Mouse (Mus musculus): Measurements from ENCODE around the gene Pcsk1n.
"Not testable (repeated sequence)": the region's sequence is repeated elsewhere in the genome, so short reads cannot be mapped to it uniquely, and the experiment has no call there.

The Pcsk1n gene

GRCm38 (mm10) chrX:7919601-7920383, at the start of gene Pcsk1n:
Gene Pcsk1n, plus strand, starts transcription at chrX:7919822.
- peak; percentile 58 to 71 for DNase-seq

DNA sequence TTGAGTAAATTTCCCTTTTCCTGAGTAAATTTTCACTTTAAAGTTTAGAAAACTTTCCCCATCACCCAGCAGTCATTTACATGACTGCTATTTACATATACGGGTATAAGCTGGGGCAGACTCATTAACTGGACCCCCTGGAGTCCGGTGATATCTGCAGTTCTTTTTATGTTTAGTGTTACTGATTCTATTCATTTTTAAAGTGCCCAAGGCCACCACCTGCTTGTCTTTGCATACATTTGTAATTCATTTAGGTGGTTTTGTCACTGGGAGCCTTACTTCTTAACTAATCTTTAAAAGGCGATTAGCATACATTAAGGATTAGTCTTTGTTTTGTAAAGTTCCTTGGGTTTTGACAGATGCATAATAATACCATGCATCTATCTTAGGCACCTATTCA, 49.8 kb upstream of the Pcsk1n start:
- DNase-seq = no peak

GRCm38 (mm10) chrX:7878007-7878419, 41.6 kb upstream of the Pcsk1n start, which contains the start of gene Pim2:
Gene Pim2, plus strand, starts transcription at chrX:7878262.
- peak; percentile 82 to 87 for DNase-seq

DNA sequence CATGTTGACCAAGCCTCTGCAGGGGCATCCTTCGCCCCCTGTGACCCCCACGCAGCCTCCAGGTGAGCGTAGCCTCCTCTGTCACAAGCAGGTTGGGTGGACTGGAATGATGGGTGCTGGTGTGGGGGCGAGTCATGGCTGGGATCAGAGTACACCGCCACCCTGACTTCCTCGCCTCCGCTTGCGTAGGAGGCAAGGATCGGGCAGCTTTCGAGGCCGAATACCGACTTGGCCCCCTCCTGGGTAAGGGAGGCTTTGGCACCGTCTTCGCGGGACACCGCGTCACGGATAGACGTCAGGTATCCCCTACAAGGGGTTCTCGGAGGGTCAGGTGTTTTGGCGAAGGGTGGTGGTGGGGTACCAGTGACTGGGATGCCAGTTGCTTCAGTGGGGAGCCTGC, 41.1 kb upstream of the Pcsk1n start:
- DNase-seq = peak; percentile 33 to 38

DNA sequence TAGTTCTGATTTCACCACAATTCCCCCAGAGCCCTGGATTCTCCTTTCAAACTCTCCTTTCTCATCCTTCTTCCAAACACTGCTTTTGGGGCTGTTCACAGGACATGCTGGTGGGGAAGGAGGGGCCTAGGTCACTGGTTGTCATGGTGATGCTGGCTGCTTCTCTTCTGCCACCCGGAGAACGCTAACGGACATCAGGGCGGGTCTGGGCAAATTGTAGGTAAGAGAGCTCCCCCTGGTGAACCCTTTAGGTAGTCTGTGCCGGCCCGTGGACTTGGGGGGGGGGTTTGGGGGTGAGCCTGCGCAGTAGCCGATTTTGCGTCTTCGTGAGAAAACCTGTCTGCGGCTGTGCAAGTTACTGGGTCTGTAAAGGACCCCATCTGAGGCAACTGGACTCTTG, 39.8 kb upstream of the Pcsk1n start:
- DNase-seq = peak; percentile 64 to 68

DNA sequence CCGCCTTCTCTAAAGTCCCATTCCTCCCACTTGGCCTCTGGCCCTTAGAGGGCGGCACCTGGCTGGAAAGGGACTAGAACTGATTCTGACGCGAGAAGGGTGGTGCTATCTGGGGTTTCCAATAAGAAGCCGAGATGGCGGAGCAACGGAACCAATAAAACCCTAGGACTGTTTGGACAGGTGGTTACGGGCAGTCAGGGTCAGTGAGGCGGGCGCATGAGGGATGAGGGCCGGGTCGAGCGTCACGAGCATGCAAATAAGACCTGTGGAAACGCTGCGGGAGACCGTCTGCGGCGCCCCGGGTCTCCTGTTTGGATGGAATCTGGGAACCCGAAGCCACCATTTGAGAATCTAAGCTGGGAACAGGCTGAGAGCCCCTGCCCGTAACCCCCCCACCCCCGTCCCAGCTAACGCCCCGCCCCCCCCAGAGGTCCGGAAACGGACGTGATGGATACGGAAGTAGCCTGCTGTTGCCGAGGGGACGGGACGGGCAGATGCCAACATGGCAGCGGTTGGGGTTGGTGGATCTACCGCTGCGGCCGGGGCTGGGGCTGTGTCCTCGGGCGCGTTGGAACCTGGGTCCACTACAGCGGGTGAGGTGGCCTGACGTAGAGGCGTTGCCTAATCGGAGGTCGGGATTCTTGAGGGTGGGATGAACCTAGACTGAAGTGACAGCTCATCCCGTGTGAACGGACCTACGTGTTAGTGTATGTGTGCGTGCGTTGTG, 35.6 kb upstream of the Pcsk1n start, which contains the start of gene Slc35a2:
Gene Slc35a2 (plus strand): TSS at position 188 of the 727 bp plus-strand sequence.
- DNase-seq = peak; percentile 78

GRCm38 (mm10) chrX:7898211-7898610, 21.4 kb upstream of the Pcsk1n start:
- no peak for DNase-seq

DNA sequence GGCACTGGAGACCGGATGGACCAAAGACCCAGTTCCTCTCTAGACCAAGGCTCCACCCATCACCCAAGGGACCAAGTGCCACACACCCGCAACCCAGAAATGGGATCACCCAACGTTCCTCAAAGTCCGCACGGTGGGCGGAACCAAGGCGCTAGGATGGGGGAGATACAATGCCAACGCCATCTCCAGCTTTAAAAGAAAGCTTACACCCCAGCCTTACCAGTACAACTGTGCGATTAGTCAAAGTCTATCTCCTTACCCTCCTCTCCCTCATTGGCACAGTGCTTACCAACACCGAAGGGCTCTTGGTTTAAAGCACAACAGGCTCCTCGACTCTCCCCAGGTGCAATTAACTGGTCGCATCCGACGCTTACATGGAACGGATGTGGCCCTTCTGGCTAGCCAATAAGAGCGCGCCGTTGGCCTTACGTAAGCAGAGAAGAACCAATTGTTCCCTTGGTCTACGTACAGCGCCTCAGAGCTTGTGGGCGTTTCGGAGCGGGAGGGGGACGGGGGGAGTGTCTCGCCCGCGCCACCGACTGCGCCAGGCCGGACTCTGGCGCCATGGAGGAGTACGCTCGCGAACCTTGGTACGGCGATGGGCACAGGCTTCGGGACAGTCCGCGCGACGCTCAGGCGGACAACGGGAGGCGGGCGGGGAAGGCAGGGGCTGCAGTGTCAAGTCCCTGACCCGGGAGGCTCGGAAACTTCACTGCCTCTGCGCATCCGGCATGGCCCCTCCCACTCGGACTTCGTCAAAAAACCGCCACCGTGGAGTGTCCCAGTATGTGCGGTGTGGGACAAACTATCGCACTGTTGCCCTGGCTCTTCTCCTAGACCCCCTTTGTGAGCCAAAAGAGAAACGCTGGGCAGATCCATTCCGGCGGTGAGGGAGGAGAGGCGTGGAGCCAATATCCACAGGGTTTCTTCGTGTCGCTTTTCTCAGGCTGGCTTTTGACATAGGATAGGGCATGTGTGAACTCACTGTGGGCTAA, 20.4 kb upstream of the Pcsk1n start, which contains the start of the genes Pqbp1 and Timm17b:
Gene Pqbp1 (minus strand): TSS at position 390 of the 995 bp plus-strand sequence.
Gene Timm17b (plus strand): TSS at position 478 of the 995 bp plus-strand sequence.
- DNase-seq = peak; percentile 82 to 86

DNA sequence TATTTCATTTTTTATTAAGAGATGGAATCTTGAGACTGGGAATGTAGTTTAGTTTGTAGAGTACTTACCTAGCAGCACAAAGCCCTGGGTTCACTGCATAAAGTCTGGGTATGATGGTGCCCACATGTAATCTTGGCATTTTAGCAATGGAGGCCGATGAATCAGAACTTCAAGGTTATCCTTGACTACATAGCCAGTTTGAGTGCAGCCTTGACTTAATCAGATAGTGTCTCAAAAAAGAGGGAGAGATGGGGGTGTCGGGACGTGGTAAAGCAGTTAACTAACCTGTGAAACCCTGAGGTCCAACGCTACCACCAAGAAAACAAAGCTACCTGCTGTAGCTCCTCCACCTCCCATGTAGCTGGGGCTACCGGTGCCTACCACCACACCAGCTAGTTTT, 15.2 kb upstream of the Pcsk1n start:
- DNase-seq = no peak

- DNase-seq = no peak
These were observed 11.9 kb upstream of the Pcsk1n start, which contains the start of gene Gm10491 for GRCm38 (mm10) chrX:7907735-7908134. Gene Gm10491, minus strand, starts transcription at chrX:7907835.

- not testable (repeated sequence) for DNase-seq
These were observed 10.4 kb upstream of the Pcsk1n start, which contains the start of gene Gm10490 for GRCm38 (mm10) chrX:7909242-7909641. Gene Gm10490, plus strand, starts transcription at chrX:7909542.

GRCm38 (mm10) chrX:7910473-7910872, 9.1 kb upstream of the Pcsk1n start:
- DNase-seq = no peak

- peak; percentile 18 to 50 for DNase-seq
These were observed 4.0 kb upstream of the Pcsk1n start for GRCm38 (mm10) chrX:7915669-7916068.

GRCm38 (mm10) chrX:7917960-7918359, 1.7 kb upstream of the Pcsk1n start:
- not testable (repeated sequence) for DNase-seq

- peak in 1 of 2 experiments; percentile 36 for DNase-seq
These were observed 2.4 kb downstream of the Pcsk1n start for GRCm38 (mm10) chrX:7922032-7922431.

DNA sequence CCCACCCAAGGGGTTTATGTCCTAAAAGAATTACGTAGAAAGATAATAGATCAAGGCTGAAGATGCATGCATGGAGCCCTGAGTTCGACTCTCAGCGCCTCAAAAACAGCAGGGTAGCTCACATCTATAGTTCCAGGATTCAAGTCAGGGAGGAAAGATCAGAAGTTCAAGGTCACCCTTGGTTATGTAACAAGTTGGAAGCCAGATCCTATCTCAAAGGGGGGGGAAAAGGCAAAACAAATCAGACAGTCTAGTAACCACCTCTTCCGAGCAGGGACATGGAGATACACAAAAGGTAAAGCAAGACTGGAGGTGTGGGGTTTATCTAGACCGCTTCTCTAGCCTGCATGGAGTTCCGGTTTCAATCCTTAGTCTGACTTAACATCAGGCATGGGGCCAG, 6.6 kb downstream of the Pcsk1n start:
- no peak for DNase-seq

DNA sequence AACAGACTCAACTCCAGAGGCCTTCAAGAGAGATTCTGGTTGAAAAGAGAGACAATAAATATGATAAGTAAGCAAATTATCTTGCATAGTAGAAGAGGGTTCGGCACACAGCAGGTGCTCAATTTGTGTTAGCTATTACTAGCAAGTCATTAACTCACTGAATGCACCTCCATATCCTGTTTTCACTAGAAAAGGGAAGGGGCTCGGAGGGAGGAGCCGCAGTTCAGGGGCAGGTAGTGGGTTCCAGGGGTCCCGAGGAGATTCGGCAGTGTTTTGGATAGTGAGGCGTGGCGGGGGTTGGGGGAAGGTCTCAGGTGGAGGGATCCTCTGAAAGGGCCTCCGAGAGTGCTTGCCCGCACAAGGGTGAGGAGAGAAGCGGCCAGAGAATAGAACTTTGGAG, 7.5 kb downstream of the Pcsk1n start:
- DNase-seq = no peak

- DNase-seq = no peak
These were observed 8.7 kb downstream of the Pcsk1n start, which contains the start of gene Eras for GRCm38 (mm10) chrX:7928270-7928790. Gene Eras, minus strand, starts transcription at chrX:7928607.

DNA sequence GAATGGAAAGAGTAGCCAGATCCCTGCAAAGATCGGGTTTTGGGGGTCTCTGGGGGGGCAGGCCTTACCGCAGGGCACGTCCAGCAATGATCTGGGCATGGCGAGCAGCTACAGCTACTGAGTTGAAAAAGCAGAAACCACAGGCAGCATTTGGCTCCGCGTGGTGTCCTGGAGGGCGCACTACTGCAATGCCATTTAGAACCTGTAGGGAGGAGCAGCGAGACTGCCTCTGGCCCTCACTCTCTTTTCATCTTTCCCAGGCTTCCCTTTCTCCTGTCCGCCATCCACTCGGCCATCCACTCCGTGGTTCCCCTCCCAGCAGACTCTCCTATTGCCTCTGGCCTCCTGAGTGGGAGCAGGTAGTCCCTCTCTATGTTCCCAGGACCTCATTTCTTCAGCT, 17.3 kb downstream of the Pcsk1n start:
- no peak for DNase-seq

GRCm38 (mm10) chrX:7937667-7938066, 18.0 kb downstream of the Pcsk1n start:
- DNase-seq = no peak

DNA sequence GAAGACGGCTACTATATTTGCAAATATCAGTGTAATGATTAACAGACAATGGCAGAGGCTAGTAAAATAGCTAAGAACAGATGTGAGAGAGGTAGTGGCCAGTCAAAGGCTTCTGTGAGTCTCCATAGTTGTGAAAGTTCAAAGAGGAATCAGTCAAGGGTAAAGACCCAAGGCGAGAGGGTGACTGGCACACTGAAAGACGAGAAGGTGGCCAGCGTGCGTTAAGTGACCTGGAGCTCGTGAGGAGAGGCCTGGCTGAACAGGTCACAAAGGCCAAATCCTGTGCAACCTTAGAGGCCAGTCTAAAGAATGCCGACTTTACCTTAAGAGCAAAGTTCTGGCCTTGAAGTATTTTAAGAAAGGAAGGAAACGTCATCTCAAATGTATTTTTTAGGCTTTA, 26.0 kb downstream of the Pcsk1n start:
- DNase-seq = no peak

All from cerebellum, postnatal 36 days (tissue).